Mouse (Mus musculus): ENCODE data around the gene Sbsn.
"Not testable (repeated sequence)": the region's sequence is repeated elsewhere in the genome, so short reads cannot be mapped to it uniquely, and the experiment has no call there.

Gene Sbsn

GRCm38 (mm10) chr7:30751086-30751669 is at the start of gene Sbsn:
TSS of gene Sbsn (plus strand) at chr7:30751471.
- in situ Hi-C loops (cut with MboI; ENCODE audit: low sequenced_read_pairs): no loop called here

GRCm38 (mm10) chr7:30706214-30706882 is 44.9 kb upstream of the Sbsn start:
- in situ Hi-C loops (cut with MboI; ENCODE audit: low sequenced_read_pairs): no loop called here

GRCm38 (mm10) chr7:30707441-30707840 is 43.8 kb upstream of the Sbsn start:
- in situ Hi-C loops (cut with MboI; ENCODE audit: low sequenced_read_pairs): no loop called here

- in situ Hi-C loops (cut with MboI; ENCODE audit: low sequenced_read_pairs): no loop called here
Observed at GRCm38 (mm10) chr7:30711942-30712341, 39.3 kb upstream of the Sbsn start, which contains the start of gene Atp4a. TSS of gene Atp4a (plus strand) at chr7:30712209.

- in situ Hi-C loops (cut with MboI; ENCODE audit: low sequenced_read_pairs): no loop called here
Observed at GRCm38 (mm10) chr7:30717006-30717715, 34.1 kb upstream of the Sbsn start.

GRCm38 (mm10) chr7:30717716-30718046 is 33.6 kb upstream of the Sbsn start:
- in situ Hi-C loops (cut with MboI; ENCODE audit: low sequenced_read_pairs): no loop called here

GRCm38 (mm10) chr7:30719669-30720068 is 31.6 kb upstream of the Sbsn start:
- in situ Hi-C loops (cut with MboI; ENCODE audit: low sequenced_read_pairs): no loop called here

- in situ Hi-C loops (cut with MboI; ENCODE audit: low sequenced_read_pairs): no loop called here
Observed at GRCm38 (mm10) chr7:30721286-30721685, 30.0 kb upstream of the Sbsn start.

- in situ Hi-C loops (cut with MboI; ENCODE audit: low sequenced_read_pairs): no loop called here
Observed at GRCm38 (mm10) chr7:30723274-30723953, 27.9 kb upstream of the Sbsn start.

- in situ Hi-C loops (cut with MboI; ENCODE audit: low sequenced_read_pairs): no loop called here
Observed at GRCm38 (mm10) chr7:30728214-30728613, 23.1 kb upstream of the Sbsn start.

GRCm38 (mm10) chr7:30728739-30729395 is 22.4 kb upstream of the Sbsn start:
- in situ Hi-C loops (cut with MboI; ENCODE audit: low sequenced_read_pairs): no loop called here

GRCm38 (mm10) chr7:30729396-30730063 is 21.7 kb upstream of the Sbsn start, which contains the start of gene Tmem147:
TSS of gene Tmem147 (minus strand) at chr7:30729540.
- in situ Hi-C loops (cut with MboI; ENCODE audit: low sequenced_read_pairs): no loop called here

GRCm38 (mm10) chr7:30730064-30730722 is 21.1 kb upstream of the Sbsn start:
- in situ Hi-C loops (cut with MboI; ENCODE audit: low sequenced_read_pairs): not testable (repeated sequence)

GRCm38 (mm10) chr7:30736211-30736610 is 15.1 kb upstream of the Sbsn start:
- in situ Hi-C loops (cut with MboI; ENCODE audit: low sequenced_read_pairs): no loop called here

- in situ Hi-C loops (cut with MboI; ENCODE audit: low sequenced_read_pairs): not testable (repeated sequence)
Observed at GRCm38 (mm10) chr7:30742570-30742969, 8.7 kb upstream of the Sbsn start.

- in situ Hi-C loops (cut with MboI; ENCODE audit: low sequenced_read_pairs): not testable (repeated sequence)
Observed at GRCm38 (mm10) chr7:30743617-30744016, 7.7 kb upstream of the Sbsn start, which contains the start of gene Gapdhs. TSS of gene Gapdhs (minus strand) at chr7:30743681.

GRCm38 (mm10) chr7:30744022-30744598 is 7.2 kb upstream of the Sbsn start:
- in situ Hi-C loops (cut with MboI; ENCODE audit: low sequenced_read_pairs): no loop called here

GRCm38 (mm10) chr7:30747525-30748204 is 3.6 kb upstream of the Sbsn start:
- in situ Hi-C loops (cut with MboI; ENCODE audit: low sequenced_read_pairs): no loop called here

Measured in CH12F3 (cell line).